Mouse (Mus musculus): ENCODE data around the gene Aff3.
A peak's percentile ranks its signal among the peaks of the same experiment; 100 is the strongest.

The Aff3 gene

DNA sequence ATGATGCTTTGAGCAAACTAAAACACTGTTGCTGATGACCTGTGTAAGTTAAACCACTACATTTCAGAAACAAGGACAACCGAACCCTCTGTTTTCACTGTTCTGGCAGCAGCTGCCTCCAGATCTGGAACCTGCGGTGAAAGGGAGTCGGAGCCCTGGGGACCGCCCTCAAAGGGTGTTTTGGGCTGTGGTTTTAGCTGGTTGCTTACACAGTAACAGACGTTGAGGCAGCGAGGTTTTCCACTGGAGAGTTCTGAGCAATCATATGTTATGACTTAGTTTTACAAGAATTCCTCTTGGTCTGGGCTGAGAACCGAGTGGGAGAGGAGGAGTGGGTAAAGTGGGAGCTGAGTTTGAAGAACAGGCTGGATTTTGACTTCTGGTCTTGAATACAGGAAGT, 7.1 kb downstream of the Aff3 start:
- no peak for DNase-seq (ENCODE audit: low spot score)

DNA sequence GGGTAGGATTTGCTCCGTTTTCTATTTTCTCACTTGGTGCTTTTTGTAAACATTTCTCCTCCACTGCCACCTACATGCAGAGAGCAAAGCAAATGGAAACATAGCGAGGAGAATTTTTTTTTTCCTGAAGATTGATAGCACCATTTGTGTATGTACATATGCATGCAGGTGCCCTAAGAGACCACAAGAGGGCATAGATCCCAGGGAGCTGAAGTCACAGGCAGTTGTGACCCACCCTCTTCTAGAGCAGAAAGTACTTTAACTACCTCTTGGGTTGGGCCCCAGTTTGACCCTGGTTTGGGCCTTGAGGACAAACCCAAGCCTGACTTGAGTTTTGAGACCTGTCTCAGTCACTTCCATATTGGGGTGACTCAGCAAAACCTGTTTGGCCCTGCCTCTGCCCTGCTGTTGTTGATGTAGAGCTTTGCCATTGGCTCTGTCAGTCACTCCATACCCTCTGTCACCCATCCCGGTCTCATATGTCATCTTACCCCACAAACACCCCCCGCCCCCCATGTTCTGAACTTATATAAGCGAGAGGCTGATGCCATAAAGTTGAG, 9.7 kb downstream of the Aff3 start:
- no peak for DNase-seq (ENCODE audit: low spot score)

DNA sequence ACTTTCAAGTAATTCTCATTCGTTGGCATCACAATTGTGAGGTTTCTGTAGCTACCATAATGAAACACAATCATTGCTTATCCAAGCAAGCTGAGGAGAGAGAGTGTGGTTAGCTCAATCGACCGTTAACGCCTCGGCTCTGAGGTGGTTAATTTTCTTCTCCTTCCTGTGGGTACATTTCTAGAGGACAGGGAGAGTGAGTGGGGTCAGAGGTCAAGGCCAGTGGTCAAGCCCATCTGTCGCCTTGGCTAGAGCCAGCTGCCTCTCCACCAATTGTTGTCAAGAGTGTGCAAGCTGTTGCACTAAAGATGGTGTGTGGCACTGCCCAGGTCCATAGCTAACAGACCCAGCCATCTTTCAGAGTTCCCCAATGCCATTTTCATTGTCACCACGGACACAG, 14.7 kb downstream of the Aff3 start:
- DNase-seq (ENCODE audit: low spot score), result peak; percentile 64

DNA sequence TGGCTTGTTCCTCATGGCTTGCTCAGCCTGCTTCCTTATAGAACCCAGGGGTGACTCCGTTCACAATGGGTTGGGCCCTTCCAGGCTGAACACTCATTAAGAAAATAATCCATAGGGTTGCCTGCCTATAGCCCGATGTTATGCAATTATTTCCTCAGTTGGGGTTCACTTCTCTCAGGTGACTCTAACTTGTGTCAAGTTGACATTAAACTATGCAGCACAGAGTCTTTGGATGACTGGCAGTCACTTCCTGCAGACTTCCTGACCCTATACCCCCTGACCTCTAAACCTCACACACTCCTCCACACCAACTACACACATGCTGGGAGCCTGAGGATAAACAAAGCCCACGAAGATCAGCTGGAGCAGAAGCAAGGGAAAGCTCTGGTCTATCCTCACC, 15.6 kb downstream of the Aff3 start:
- no peak for DNase-seq (ENCODE audit: low spot score)

DNA sequence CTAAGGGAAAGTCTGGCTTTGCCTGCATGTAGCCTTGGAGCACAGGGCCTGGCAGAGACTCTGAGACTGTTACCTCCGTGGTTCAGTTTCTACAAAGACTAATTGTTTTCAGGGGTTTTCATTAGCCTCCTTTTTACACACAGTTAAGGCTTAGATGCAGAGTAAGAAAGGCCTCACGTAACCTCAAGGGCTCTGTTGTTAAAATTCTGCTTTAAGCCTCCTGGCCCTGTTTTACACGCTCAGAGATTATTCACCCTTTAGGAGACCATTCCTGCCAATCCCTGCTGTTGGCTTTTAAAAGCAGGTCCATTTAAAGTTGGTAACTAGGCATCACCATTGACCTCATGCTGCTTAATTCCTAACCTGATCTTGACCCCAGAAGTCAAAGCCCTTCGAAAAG, 22.5 kb downstream of the Aff3 start:
- DNase-seq (ENCODE audit: low spot score), result no peak

DNA sequence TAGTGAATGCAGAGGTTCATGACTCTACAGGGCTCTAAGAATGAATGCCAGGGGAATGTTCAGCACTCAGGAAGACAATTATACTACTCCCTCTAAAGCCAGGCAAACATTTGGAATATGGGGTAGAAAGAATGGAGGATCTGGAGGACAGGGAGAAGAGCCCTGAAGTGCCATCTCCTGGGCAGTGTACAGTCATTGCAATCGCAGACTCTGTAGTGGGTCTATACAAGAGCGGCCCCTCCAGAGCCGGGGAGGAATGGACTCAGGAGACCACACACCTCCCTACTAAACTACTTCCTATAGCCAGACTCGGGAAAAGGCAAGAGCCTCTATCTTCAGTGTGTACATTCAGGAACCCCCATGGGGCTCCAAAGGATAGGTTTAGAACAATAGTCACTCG, 25.1 kb downstream of the Aff3 start:
- no peak for DNase-seq (ENCODE audit: low spot score)

DNA sequence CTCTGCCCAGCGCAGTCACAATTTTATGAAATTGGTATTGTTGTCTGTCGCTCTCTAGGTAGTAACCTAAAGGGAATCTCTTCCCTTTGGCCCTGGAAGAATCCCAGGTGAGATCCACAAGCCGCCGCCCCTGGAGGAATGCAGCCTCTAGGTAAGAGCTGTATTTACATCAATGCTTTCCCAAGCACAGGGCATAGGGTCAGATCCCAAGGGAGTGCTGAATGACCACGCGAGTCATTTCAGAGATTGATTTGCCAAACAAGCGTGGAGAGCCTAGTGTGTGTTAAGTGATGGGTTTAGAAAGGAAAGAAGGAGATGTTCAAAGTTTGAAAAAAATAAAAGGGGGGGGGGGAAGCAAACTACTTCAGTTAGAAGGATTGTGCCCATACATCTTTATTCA, 29.2 kb downstream of the Aff3 start:
- DNase-seq (ENCODE audit: low spot score), result peak; percentile 64

DNA sequence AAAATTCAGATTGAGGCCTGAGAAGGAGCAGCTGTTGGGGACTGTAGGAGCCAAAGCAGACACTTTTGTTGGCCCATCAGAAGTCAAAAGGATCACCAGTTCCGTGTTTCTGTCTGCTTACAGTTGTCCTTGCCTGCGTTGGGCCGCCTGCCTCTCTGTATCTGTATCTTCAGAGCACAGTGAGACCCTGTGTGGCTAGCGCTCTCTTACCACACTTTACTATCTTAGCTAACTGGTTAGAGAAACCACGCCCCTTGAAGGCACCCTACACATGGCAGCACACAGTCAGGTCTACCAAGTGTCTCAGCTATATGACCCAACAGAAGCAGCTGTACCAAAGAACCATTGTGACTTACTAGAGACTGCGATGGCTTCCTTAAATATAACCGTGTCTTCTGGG, 30.7 kb downstream of the Aff3 start:
- no peak for DNase-seq (ENCODE audit: low spot score)

DNA sequence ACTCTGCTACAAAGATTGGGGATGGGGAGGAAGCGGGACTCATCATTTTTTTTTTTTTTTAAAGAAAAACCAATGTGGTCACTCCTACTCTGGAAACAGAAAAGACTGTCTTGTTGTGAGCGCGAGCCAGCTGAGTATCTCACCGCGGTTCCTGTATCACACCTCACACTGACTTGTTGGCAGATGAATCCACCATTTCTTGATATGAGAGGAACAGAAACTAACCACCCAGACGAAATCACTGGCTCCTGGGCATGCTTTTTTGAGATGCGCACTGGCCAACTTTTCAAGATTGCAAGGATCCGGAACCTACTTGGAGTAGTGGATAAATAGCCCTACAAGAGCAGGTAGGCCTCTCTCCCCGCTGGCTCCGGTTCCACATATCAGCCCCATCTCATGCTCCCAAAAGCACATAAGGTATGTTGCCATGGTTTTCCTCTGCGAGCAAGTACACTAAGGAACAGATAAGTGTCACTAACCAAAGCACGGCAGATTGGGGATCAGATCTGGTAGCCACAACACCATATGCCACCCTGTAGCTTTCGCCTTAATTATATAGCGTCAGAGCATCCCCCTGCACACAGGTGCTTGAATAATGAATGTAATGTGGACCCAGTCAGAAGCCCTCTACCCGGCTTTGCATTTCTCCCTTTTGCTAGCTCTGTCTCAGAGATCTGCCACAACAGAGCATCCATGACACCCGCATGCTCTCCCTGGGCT, 32.1 kb downstream of the Aff3 start:
- peak; percentile 38 for DNase-seq (ENCODE audit: low spot score)

DNA sequence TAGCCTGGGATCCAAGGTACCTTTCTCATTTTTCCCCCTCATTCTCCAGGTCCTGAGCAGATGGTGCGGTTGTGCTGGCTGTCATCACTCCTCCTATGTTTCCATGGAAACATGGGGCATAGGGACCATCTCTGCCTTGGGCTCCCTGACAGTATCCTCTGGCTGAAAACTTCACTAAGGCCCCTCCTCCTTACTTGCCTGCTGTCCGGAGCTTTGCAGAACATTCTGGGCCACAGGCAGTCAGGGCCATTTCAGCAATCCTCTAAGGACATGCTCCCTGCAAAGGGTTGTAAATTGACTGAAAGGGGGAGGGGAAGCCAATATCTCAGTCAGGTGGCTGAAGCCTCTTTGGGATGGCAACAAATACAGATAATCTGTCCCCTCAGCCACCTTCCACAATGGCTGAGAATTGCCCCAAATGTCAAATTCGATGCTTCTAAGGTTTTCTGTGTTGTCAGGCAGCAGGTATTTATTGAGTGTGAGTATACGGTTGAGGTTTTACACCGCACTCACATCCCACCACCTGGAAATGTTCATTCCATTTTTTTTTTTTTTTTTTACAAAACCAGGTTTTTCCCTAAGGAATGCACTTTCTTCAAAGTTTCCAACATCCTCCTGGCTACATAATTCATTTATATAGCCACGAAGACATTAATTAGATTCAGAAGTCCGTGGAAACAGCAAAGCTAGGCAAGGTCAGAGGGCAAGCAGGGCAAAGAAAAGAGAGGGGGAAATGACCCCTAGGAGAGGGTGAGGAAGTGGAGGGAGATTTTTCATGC, 33.1 kb downstream of the Aff3 start:
- peak; percentile 76 for DNase-seq (ENCODE audit: low spot score)

DNA sequence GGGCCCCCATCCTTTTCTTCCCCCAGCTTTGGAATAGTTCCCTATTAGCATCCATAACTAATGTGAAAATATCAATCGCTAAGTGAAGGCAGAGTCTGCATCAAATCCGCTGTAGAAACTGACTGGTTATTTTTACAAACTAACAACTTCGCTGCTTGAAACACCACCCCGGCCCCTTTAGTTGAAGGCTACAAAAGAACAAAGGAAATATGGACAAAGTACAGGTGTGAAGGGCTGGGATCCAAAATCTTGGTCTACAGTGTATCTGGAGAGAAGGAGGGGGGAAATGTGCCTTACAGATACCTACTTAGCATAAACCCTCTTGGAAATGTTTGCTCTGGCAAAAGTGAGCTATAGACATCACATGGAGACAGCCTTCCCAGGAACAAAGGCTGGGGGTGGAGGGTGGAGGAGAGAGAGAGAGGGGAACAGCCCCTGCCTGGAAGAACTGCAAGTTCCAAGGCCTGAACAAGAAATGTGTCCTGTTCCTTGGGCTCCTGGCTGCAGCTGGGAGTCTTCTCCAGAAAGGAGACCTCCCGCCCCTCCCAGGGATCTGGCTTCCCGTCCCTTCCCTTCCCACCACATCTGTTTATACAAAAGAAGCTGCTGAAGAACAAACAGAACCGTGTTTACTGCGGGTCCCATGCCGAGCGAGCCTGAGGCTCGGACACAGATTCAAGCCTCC, 35.7 kb downstream of the Aff3 start:
- DNase-seq (ENCODE audit: low spot score), result peak; percentile 68

DNA sequence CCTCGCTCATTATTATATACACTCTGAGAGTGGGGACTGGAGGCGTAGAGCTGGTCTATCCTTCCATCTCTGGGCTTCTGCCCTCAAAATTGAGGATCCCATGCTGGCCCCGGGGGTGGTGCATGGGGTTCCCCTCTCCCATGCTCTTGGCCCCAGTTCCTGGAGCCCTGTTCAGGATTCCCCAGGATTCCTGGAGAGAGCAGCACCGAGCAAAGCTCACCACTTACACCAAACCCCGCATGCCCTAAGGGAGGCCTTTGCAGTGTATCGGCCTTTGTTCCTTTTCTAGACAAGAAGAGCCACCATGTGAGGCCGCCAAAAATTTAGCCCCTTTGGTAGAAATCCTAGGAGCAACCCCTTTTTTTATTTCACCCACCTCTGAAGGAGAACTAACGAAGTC, 36.3 kb downstream of the Aff3 start:
- peak; percentile 67 for DNase-seq (ENCODE audit: low spot score)

DNA sequence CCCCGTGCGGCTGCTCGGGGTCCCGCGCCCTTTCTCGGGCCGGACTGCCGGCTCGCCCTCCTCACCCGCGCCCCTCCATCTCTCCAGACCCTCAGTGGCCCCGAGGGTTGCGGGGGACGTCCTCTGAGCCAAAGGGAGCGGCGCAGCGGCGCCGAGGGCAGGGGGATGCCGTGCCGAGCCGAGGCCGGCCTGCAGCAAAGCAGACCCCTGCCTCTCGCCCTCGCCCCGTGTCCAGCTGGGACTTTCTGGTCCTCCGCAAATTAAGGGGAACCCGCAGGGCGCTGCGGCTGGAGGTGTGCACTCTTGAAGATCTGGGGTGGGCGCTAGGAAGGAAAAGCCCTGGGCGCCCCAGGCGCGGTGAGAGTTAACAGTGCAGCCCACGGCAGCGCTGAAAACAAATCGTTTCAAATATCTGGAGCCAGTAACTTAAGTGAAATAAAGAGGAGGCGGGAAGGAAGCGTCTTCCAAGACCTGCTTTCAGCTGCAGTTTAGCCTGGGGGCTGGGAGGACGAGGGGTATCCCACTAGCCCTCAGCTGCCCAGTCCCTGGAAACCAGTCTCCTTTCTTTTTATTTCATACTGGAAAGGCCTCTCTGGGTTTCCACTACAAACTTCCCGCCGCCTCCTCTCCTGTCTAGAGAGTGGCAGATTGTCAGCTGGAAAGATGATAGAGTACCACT, 36.9 kb downstream of the Aff3 start:
- DNase-seq (ENCODE audit: low spot score), result peak; percentile 76

DNA sequence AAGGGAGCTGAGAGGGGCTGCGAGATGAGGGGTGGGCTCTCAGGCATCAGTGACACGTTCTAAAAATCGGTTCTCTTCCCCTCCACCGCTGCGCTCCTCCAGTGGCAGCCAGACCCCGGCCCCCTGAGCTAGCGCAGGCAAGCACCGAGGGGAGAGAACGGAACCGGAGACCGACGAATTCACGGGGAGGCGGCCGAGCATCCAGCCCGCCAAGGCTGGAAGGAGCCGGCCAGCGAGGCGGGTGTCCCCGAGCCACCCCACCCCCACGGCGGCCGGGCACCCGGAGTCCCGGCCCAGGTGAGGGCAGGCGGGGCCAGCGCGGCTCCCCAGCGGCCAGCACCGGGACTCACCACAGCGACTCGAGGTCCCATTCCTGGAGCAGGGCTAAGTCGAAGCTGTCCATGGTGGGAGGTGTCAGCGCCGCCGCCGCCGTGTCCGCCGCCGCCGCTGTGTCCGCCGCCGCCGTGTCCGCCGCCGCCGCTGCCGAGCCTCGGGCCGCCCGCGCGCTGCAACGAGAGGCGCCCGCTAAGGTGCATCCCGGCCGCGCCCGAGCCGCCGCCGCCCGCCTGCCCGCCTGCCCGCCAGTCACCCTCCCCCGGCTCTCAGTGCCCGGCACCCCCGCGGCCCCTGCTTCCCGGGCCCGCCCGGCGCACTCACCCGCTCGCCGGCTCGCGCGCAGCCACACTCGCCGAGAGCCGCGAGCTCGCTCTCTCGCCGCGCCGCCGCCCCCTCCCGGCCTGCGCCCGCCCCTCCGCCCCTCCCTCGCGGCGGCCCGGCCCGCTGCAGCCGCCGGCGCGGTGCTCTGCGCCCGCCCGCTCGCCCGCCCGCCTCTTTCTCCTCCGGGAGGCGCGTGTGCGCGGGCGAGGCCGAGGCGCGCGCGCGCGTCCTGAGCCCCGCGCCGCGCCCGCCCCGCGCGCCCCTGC, 37.8 kb downstream of the Aff3 start:
- DNase-seq (ENCODE audit: low spot score), result peak; percentile 75

DNA sequence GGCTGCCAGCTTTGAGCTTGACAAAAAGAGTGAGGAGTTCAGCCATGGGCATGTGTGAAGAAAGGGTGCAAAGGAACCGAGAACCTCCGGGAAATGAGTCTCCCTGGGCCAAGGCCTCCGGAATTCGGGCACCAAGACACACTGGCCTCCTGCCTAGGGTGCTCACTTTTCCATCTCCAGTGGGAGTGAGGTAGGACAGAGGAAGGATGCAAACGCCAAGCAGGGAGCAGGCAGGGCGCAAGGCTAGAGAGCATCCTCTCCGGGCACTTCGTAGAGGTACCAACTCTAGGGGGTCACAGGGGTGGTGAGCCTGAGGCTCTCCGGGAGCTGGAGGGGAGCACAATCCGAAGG, 38.4 kb downstream of the Aff3 start:
- peak; percentile 49 for DNase-seq (ENCODE audit: low spot score)

DNA sequence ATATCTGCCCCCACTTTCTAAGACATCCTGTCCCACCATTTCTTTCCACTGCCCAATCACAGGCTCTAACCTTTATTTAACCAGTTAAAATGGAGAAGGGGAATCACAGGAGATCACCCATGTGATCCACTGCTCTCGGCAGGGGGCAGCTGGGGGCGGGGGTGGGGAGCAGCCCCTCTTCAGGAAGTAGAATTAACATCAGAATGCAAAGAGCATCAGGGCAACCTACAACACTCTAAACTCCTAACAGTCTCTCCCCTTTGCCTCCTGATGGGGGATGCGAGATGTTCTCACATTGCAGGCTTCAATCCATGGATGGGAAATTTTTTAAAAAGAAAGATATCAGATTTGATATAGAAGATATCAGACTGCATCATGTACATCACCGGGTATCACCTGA, 42.9 kb downstream of the Aff3 start:
- DNase-seq (ENCODE audit: low spot score), result no peak

DNA sequence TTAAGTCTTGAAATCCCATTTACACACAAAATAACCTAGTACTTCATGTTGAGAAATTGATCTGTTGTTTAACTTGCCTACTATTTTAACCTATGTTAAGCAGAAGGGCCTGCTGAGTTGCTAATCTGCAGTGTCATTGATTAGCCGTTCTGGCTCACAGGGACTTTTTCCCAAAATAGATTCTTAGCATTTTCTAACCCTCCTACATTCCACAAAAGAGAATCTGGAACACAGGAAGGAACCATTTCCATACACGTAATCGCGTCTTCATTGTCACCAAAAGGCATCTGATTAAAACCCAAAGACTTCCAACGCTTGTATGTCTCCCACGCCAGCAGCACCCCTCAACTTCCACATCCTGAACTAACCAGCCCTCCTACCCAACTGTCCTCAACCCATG, 44.4 kb downstream of the Aff3 start:
- no peak for DNase-seq (ENCODE audit: low spot score)

DNA sequence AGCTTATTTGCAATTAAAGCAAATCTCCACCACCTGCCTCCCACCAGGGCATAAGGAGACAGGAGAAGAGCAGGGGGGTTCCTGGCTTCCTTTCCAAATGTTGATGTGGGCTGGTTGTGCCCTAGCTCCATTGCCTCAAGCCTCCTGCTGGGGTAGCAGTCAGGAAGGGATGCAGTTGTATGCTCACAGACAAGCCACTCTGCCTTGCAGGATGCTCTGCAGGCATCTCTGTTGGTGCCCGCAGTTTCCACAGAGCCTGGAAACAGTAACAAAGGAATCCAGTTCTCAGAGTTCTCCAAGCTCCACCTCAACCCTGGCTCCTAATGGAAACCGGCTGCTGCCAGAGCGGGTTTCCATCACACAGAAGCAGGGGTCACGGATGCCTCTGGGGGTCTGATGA, 58.0 kb downstream of the Aff3 start:
- peak; percentile 78 for DNase-seq (ENCODE audit: low spot score)

DNA sequence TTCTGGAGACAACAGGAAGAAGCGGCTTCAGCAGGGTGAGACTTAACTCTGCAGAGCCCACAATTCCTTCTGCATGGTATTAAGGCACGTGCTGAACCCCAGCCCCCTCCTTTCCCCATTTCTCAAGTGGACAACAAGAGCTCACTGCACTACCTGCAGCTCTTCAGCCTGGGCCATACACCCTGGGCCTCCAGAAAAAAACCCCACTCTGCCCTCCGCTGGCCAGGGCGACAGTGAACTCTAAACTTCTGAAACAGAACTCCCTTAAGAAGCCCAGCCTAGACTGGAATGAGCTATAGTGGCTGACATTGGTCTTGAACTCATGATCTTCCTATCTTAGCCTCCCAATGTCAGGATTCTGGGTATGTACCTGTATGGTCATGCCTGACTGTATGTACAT, 59.3 kb downstream of the Aff3 start:
- DNase-seq (ENCODE audit: low spot score), result no peak

DNA sequence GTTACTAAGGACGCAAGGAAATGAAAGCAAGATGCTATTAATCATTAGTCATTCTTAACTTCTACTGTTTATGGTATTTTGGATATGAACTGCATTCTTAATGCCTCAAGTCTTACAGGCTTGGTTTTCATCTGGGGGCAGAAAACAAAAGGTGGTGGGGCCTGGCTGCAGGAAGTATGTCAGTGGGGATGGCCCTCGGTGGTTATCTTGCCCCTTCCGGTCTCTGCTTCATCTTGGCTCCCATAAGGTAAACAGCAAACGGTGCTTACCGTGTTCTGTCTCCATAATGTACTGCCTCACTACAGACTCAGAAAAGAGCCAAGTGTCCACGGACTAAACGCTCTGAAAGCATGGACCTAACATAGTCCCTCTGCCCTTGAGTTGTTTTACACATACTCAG, 60.1 kb downstream of the Aff3 start:
- no peak for DNase-seq (ENCODE audit: low spot score)

DNA sequence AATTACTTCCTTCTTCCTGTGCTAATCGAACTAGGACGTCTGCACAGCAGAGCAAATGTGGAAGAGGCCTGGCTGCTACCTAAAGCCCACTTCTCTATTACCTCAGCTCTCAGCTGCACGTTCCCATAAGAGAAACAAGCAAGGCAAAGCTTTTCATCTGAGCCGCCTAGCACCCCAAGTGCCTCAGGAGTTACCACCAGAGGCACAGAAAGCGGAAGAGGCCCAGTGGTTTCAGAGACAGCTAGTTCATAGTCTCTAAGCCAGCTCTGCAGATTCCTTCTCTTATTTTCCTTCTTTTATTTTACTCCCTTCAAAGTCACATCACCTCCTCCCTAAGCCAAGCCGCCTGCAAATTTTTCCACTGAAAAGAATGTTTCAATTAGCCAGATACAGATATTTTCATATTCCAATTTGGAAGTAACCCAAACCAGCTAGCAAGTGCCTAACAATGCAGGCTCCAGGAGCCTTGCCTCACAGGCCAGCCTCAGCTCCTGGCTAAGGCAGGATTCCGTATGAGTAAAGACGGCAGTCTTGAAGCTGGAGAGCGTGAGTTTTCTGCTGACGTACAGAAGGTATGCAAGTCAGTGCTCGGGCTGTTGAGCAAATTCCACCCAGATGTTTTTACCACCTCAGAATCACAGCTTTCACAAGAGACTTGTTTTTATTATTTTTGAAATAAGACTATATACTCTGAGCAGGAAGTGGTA, 62.8 kb downstream of the Aff3 start:
- DNase-seq (ENCODE audit: low spot score), result no peak

Measured in embryo, embryonic 10.5 days (tissue).